Mouse (Mus musculus): Measurements from ENCODE around the gene Hist1h2ag. TPM values are rescaled to one million over a fixed set of nuclear protein-coding genes. Genes with fewer than 3 reads are reported as not detected.

The Hist1h2ag gene
- polyA plus RNA-seq (2017; shearing (Covaris generic)), result not detected

GRCm38 (mm10) chr13:22042568-22043502, at the start of gene Hist1h2ag, which contains the start of gene Hist1h2bj:
Hist1h2ag (minus strand) TSS chr13:22042944.
Hist1h2bj (plus strand) TSS chr13:22043214.

GRCm38 (mm10) chr13:22084140-22084539, 41.4 kb upstream of the Hist1h2ag start, which contains the start of gene Vmn1r188:
Vmn1r188 (plus strand) TSS chr13:22084440.

GRCm38 (mm10) chr13:22041142-22041536, 1.6 kb downstream of the Hist1h2ag start, which contains the start of gene Hist1h4i:
Hist1h4i (minus strand) TSS chr13:22041362.

GRCm38 (mm10) chr13:22035267-22036148, 7.2 kb downstream of the Hist1h2ag start, which contains the start of the genes Hist1h2ah and Hist1h2bk:
Hist1h2ah (minus strand) TSS chr13:22035568.
Hist1h2bk (plus strand) TSS chr13:22035870.

GRCm38 (mm10) chr13:22009642-22010041, 33.1 kb downstream of the Hist1h2ag start, which contains the start of gene Prss16:
Prss16 (minus strand) TSS chr13:22009742.

Other genes with a start within 250 kb of the Hist1h2ag start
- gene Hist1h2bq, start 232.7 kb downstream of the Hist1h2ag start, polyA plus RNA-seq (2017; shearing (Covaris generic)), result 4.2 TPM
- not detected for gene Hist1h2ao, start 232.5 kb downstream of the Hist1h2ag start, polyA plus RNA-seq (2017; shearing (Covaris generic))
- not detected for gene Hist1h4m, start 231.2 kb downstream of the Hist1h2ag start, polyA plus RNA-seq (2017; shearing (Covaris generic))
- gene Hist1h4n, start 210.7 kb downstream of the Hist1h2ag start, polyA plus RNA-seq (2017; shearing (Covaris generic)), result 20.0 TPM
- 30.1 TPM for gene Hist1h2ap, start 209.4 kb downstream of the Hist1h2ag start, polyA plus RNA-seq (2017; shearing (Covaris generic))
- 4.6 TPM for gene Hist1h2br, start 209.2 kb downstream of the Hist1h2ag start, polyA plus RNA-seq (2017; shearing (Covaris generic))
- gene Zfp184, start 97.8 kb downstream of the Hist1h2ag start, polyA plus RNA-seq (2017; shearing (Covaris generic)), result 2.4 TPM
- gene Pom121l2, start 61.8 kb downstream of the Hist1h2ag start, polyA plus RNA-seq (2017; shearing (Covaris generic)), result not detected
- 6.0 TPM for gene Prss16, start 33.2 kb downstream of the Hist1h2ag start, polyA plus RNA-seq (2017; shearing (Covaris generic))
- not detected for gene Hist1h2ah, start 7.4 kb downstream of the Hist1h2ag start, polyA plus RNA-seq (2017; shearing (Covaris generic))
- not detected for gene Hist1h2bk, start 7.1 kb downstream of the Hist1h2ag start, polyA plus RNA-seq (2017; shearing (Covaris generic))
- gene Hist1h4i, start 1.6 kb downstream of the Hist1h2ag start, polyA plus RNA-seq (2017; shearing (Covaris generic)), result 10.9 TPM
- 1.3 TPM for gene Hist1h2bj, start 270 bp upstream of the Hist1h2ag start, polyA plus RNA-seq (2017; shearing (Covaris generic))
- not detected for gene Vmn1r188, start 41.5 kb upstream of the Hist1h2ag start, polyA plus RNA-seq (2017; shearing (Covaris generic))
- not detected for gene Vmn1r189, start 62.9 kb upstream of the Hist1h2ag start, polyA plus RNA-seq (2017; shearing (Covaris generic))
- gene Vmn1r191, start 141.0 kb upstream of the Hist1h2ag start, polyA plus RNA-seq (2017; shearing (Covaris generic)), result not detected
- gene Vmn1r192, start 148.2 kb upstream of the Hist1h2ag start, polyA plus RNA-seq (2017; shearing (Covaris generic)), result not detected
- gene Vmn1r193, start 180.2 kb upstream of the Hist1h2ag start, polyA plus RNA-seq (2017; shearing (Covaris generic)), result 0.06 TPM
- gene Vmn1r194, start 201.3 kb upstream of the Hist1h2ag start, polyA plus RNA-seq (2017; shearing (Covaris generic)), result not detected
- gene Vmn1r195, start 227.6 kb upstream of the Hist1h2ag start, polyA plus RNA-seq (2017; shearing (Covaris generic)), result not detected
- gene Vmn1r196, start 247.0 kb upstream of the Hist1h2ag start, polyA plus RNA-seq (2017; shearing (Covaris generic)), result 0.15 TPM

Data from effector memory CD4-positive, alpha-beta T cell, adult 7 months (primary cell).